Mouse (Mus musculus) telencephalon, adult 2 months (tissue): ENCODE data around the gene Zfp106.
A peak's percentile ranks its signal among the peaks of the same experiment; 100 is the strongest.
"Not testable (repeated sequence)": the region's sequence is repeated elsewhere in the genome, so short reads cannot be mapped to it uniquely, and the experiment has no call there.

ENCODE experiments used
- DNase-seq: peaks from one replicate; pipeline ENCODE4 v3.0.0-alpha.2; 2011; ENCODE audit warnings: low read depth, low spot score

Zfp106 gene

GRCm38 (mm10) chr2:120563235-120563990, at the start of gene Zfp106:
Gene Zfp106 (minus strand): TSS chr2:120563843.
- DNase-seq: peak; percentile 89

GRCm38 (mm10) chr2:120608830-120609723, 45.4 kb upstream of the Zfp106 start, which contains the start of the genes Haus2 and Lrrc57:
Gene Haus2 (plus strand): TSS chr2:120609383.
Gene Lrrc57 (minus strand): TSS chr2:120609520.
- peak; percentile 78 for DNase-seq

GRCm38 (mm10) chr2:120606021-120606690, 42.5 kb upstream of the Zfp106 start:
- DNase-seq: peak; percentile 74

GRCm38 (mm10) chr2:120599506-120599905, 35.9 kb upstream of the Zfp106 start:
- no peak for DNase-seq

GRCm38 (mm10) chr2:120597734-120598133, 34.1 kb upstream of the Zfp106 start:
- peak; percentile 67 for DNase-seq

- DNase-seq: no peak
Measured at GRCm38 (mm10) chr2:120592227-120592626, 28.6 kb upstream of the Zfp106 start.

GRCm38 (mm10) chr2:120589759-120590158, 26.1 kb upstream of the Zfp106 start:
- peak; percentile 91 for DNase-seq

GRCm38 (mm10) chr2:120578286-120578685, 14.6 kb upstream of the Zfp106 start:
- no peak for DNase-seq

GRCm38 (mm10) chr2:120577799-120578198, 14.2 kb upstream of the Zfp106 start:
- DNase-seq: no peak

GRCm38 (mm10) chr2:120575978-120576377, 12.3 kb upstream of the Zfp106 start:
- no peak for DNase-seq

GRCm38 (mm10) chr2:120575121-120575520, 11.5 kb upstream of the Zfp106 start:
- no peak for DNase-seq

GRCm38 (mm10) chr2:120572161-120572560, 8.5 kb upstream of the Zfp106 start:
- DNase-seq: not testable (repeated sequence)

GRCm38 (mm10) chr2:120571081-120571480, 7.4 kb upstream of the Zfp106 start:
- no peak for DNase-seq

- no peak for DNase-seq
Measured at GRCm38 (mm10) chr2:120567798-120568320, 4.2 kb upstream of the Zfp106 start.

GRCm38 (mm10) chr2:120566886-120567797, 3.5 kb upstream of the Zfp106 start, which contains the start of gene Snap23:
Gene Snap23 (plus strand): TSS chr2:120567671.
- DNase-seq: peak; percentile 89

- DNase-seq: no peak
Measured at GRCm38 (mm10) chr2:120565363-120565762, 1.7 kb upstream of the Zfp106 start.

- DNase-seq: not testable (repeated sequence)
Measured at GRCm38 (mm10) chr2:120564548-120565188, 1.0 kb upstream of the Zfp106 start.

- DNase-seq: no peak
Measured at GRCm38 (mm10) chr2:120562859-120563234, 796 bp downstream of the Zfp106 start.

- DNase-seq: no peak
Measured at GRCm38 (mm10) chr2:120561524-120561923, 2.1 kb downstream of the Zfp106 start.

GRCm38 (mm10) chr2:120558813-120559212, 4.8 kb downstream of the Zfp106 start:
- DNase-seq: no peak
